ENCODE assay signal across 27 mouse cellular contexts in genomic region chr3:31252566-31252965, GRCm38 (mm10). TPM values are rescaled to one million over a fixed set of nuclear protein-coding genes. Genes with fewer than 3 reads are reported as not detected.
"Had no signal": no experiment of that assay in that cellular context is flagged by ENCODE, and none has a peak within 500 bp of the region (broad histone marks: within the 10 kb centered on the region; RNA-seq: fewer than 3 reads in every experiment).

No protein-coding gene starts in this region.

- H3K4me2 ChIP-seq: hindbrain, embryonic 12.5 days; hindbrain, embryonic 14.5 days; intestine, embryonic 15.5 days; limb, embryonic 12.5 days; liver, embryonic 11.5 days; liver, embryonic 13.5 days; liver, embryonic 15.5 days had no signal

- H3K4me3 ChIP-seq: gastrocnemius, adult 2 months; hindbrain, embryonic 10.5 days; hindbrain, embryonic 12.5 days; intestine, embryonic 15.5 days; layer of hippocampus, adult 2 months; left cerebral cortex, adult 2 months; limb, embryonic 10.5 days; limb, embryonic 12.5 days; liver, embryonic 13.5 days; liver, embryonic 15.5 days had no signal

- ATAC-seq: hindbrain, embryonic 16.5 days; inflammation-experienced regulatory T-cells, adult 6 months; intestine, embryonic 15.5 days; intestine, postnatal 0 days; liver, postnatal 0 days had no signal

- H3K4me1 ChIP-seq: hindbrain, embryonic 10.5 days; hindbrain, embryonic 12.5 days; intestine, embryonic 15.5 days; liver, embryonic 13.5 days; liver, embryonic 15.5 days had no signal

- DNase-seq: gastrocnemius, adult 2 months; gastrocnemius, postnatal 10 days; gastrocnemius, postnatal 25 days; heart, postnatal 36 days; kidney, adult 18-20 months; kidney, adult 8-10 months; kidney, postnatal 10 days; kidney, postnatal 25 days; kidney, postnatal 4 days; liver; liver, embryonic 13.5 days; liver, postnatal 0 days; lung, adult 2 months had no signal

- H3K9ac ChIP-seq: hindbrain, embryonic 12.5 days; hindbrain, embryonic 14.5 days; intestine, embryonic 15.5 days; limb, embryonic 12.5 days; liver, embryonic 13.5 days; liver, embryonic 15.5 days; liver, postnatal 0 days had no signal

- H3K27me3 ChIP-seq: hindbrain, embryonic 12.5 days; intestine, embryonic 15.5 days; limb, embryonic 12.5 days; liver, embryonic 13.5 days; liver, embryonic 15.5 days had no signal

- H3K36me3 ChIP-seq: hindbrain, embryonic 10.5 days; hindbrain, embryonic 12.5 days; intestine, embryonic 15.5 days; limb, embryonic 10.5 days; limb, embryonic 12.5 days; liver, embryonic 13.5 days; liver, embryonic 15.5 days had no signal

- H3K9me3 ChIP-seq: hindbrain, embryonic 10.5 days; hindbrain, embryonic 12.5 days; intestine, embryonic 15.5 days; limb, embryonic 10.5 days; limb, embryonic 12.5 days; liver, embryonic 13.5 days; liver, embryonic 15.5 days had no signal

- H3K27ac ChIP-seq: gastrocnemius, adult 2 months; hindbrain, embryonic 10.5 days; hindbrain, embryonic 12.5 days; hindbrain, embryonic 14.5 days; intestine, embryonic 15.5 days; layer of hippocampus, adult 2 months; left cerebral cortex, adult 2 months; limb, embryonic 10.5 days; limb, embryonic 12.5 days; liver, embryonic 13.5 days; liver, embryonic 15.5 days had no signal

RNA-seq across cellular contexts. Expression of gene Slc7a14, which starts 57.6 kb away (rescaled TPM):
- total RNA-seq: granulocyte monocyte progenitor cell, adult 5-6 weeks had no signal
